22 mouse cellular contexts compared by ENCODE assay signal in genomic region chr3:151430106-151430505, GRCm38 (mm10).
"Had no signal": no experiment of that assay in that cellular context is flagged by ENCODE, and none has a peak within 500 bp of the region (broad histone marks: within the 10 kb centered on the region; RNA-seq: fewer than 3 reads in every experiment).

No protein-coding gene starts in this region.

- DNase-seq: cerebellum, adult 2 months; cerebellum, adult 8-10 months; cerebellum, adult 9-10 months; cerebellum, adult 9-11 months; cerebellum, postnatal 10 days; cerebellum, postnatal 14 days; cerebellum, postnatal 25 days; cerebellum, postnatal 36 days; embryo, embryonic 11 days; forebrain, postnatal 0 days; gastrocnemius, adult 2 months; gastrocnemius, postnatal 10 days; gastrocnemius, postnatal 14 days; gastrocnemius, postnatal 25 days; gastrocnemius, postnatal 36 days; heart, adult 11 months; heart, adult 18-20 months; heart, adult 2 months had no signal

- ATAC-seq: forebrain, embryonic 13.5 days; forebrain, embryonic 14.5 days; forebrain, embryonic 15.5 days; forebrain, embryonic 16.5 days; forebrain, postnatal 0 days had no signal
